Mouse (Mus musculus) intestine, postnatal 0 days (tissue): Measurements from ENCODE around the gene Bcar1. TPM values are rescaled to one million over a fixed set of nuclear protein-coding genes. Genes with fewer than 3 reads are reported as not detected.

Experiments
- ATAC-seq: fragments of 200-750 bp; cut with Nextera tagmentation; 2 replicates; pipeline ENCODE4 v1.8.0; 2017; ENCODE audit warnings: mild to moderate bottlenecking, moderate TSS enrichment, moderate library complexity
- H3K27ac ChIP-seq: fragments of 300-500 bp; sonication (generic); 2 replicates; pipeline ENCODE4 v1.5.1; 2014; ENCODE audit warnings: mild to moderate bottlenecking, low read depth, low read length, moderate library complexity
- H3K27me3 ChIP-seq: fragments of 300-500 bp; sonication (generic); replicated peaks from 2 replicates; pipeline ENCODE4 v1.6.1; 2014; ENCODE audit warnings: low read length, mixed read lengths; ENCODE audit not compliant: control insufficient read depth, insufficient read depth
- H3K36me3 ChIP-seq: fragments of 300-500 bp; sonication (generic); 2 replicates; pipeline ENCODE4 v1.6.1; 2014; ENCODE audit warnings: mild to moderate bottlenecking, moderate library complexity; ENCODE audit not compliant: control insufficient read depth, insufficient read depth
- H3K4me1 ChIP-seq: fragments of 300-500 bp; sonication (generic); replicated peaks from 2 replicates; pipeline ENCODE4 v1.6.1; 2014; ENCODE audit warnings: antibody characterized with exemption, low read length, mixed read lengths; ENCODE audit not compliant: control insufficient read depth, insufficient read depth
- H3K4me2 ChIP-seq: fragments of 300-500 bp; sonication (generic); replicated peaks from 2 replicates; pipeline ENCODE4 v1.6.1; 2014; ENCODE audit warnings: low read depth, mild to moderate bottlenecking, moderate library complexity
- H3K4me3 ChIP-seq: fragments of 300-500 bp; sonication (generic); 2 replicates; pipeline ENCODE4 v1.5.1; 2014; ENCODE audit warnings: low read depth, low read length
- H3K9ac ChIP-seq: fragments of 300-500 bp; sonication (generic); 2 replicates; pipeline ENCODE4 v1.6.1; 2014; ENCODE audit warnings: mild to moderate bottlenecking, low read depth, low read length
- H3K9me3 ChIP-seq: fragments of 300-500 bp; sonication (generic); 2 replicates; pipeline ENCODE4 v1.6.1; 2016; ENCODE audit warnings: mixed run types; ENCODE audit not compliant: control insufficient read depth
- CTCF ChIP-seq: sonication (generic); IDR thresholded peaks from 2 replicates; pipeline ENCODE4 v1.5.1; 2016; ENCODE audit warnings: low read depth, mild to moderate bottlenecking, control low read depth, antibody characterized with exemption, moderate library complexity
- WGBS: fragments of 180-500 bp; shearing (Covaris S2); extraction: QIAGEN DNeasy Blood & Tissue Kit; methylation state at CpG from one replicate; pipeline ENCODE4 v1.1.7; 2014; 5-methylcytosine and 5-hydroxymethylcytosine counted together
- microRNA-seq: library from miRNA; unstranded; fragments of <30 nt; microRNA quantifications from one replicate; pipeline ENCODE4, GENCODE M21; 2016
- polyA plus RNA-seq: library from polyadenylated mRNA; unstranded; fragments of >200 nt; fragmentation: Nextera tagmentation; extraction: Ambion mirVana; gene quantifications from 2 replicates; pipeline ENCODE4 v1.2.1, GENCODE M21; 2015

Gene Bcar1
- polyA plus RNA-seq, 1 experiment from 2014 or later, result 38.8 TPM

- no peak overlapping the region for H3K27ac ChIP-seq
- no peak overlapping the region for H3K9ac ChIP-seq
- no peak for ATAC-seq
- 90% methylated on average over 7 of the region's 7 CpGs for WGBS
- H3K36me3 ChIP-seq, result no peaks in the 10 kb centered on the region
- H3K4me3 ChIP-seq, result no peak overlapping the region
- H3K9me3 ChIP-seq, result no peaks in the 10 kb centered on the region
- no peak for TF ChIP-seq CTCF
- no peaks in the 10 kb centered on the region for H3K27me3 ChIP-seq
- no peak overlapping the region for H3K4me2 ChIP-seq
- H3K4me1 ChIP-seq, result no peaks in the 10 kb centered on the region
Observed at GRCm38 (mm10) chr8:111678848-111679247, 64.8 kb downstream of the Bcar1 start.

DNA sequence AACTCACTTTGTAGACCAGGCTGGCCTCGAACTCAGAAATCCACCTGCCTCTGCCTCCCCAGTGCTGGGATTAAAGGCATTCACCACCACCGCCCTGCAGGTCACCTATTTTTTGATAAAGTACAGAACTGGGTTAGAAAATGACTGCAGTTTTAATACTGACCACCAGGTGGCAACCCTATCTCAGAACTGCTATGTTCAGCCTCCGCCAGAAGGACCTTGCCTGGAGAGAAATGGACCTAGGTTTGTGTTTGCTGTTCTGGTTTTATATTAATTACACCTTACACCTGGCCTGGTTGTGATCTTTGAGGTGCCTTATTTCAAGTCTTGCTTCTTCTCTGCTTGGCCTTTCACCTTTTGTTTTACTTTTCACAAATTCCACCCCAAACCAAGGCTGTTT is 65.5 kb downstream of the Bcar1 start:
- Histone ChIP-seq H3K27ac (no peak overlapping the region), H3K4me3 (no peak overlapping the region), H3K4me1 (no peaks in the 10 kb centered on the region), H3K27me3 (no peaks in the 10 kb centered on the region), H3K9me3 (no peaks in the 10 kb centered on the region), H3K9ac (no peak overlapping the region), H3K36me3 (no peaks in the 10 kb centered on the region), H3K4me2 (no peak overlapping the region)
- TF ChIP-seq CTCF, result peak; percentile 87
- WGBS, result 20% methylated on average over 3 of the region's 3 CpGs
- ATAC-seq, result no peak; the same call in 1 of the 2 replicates

DNA sequence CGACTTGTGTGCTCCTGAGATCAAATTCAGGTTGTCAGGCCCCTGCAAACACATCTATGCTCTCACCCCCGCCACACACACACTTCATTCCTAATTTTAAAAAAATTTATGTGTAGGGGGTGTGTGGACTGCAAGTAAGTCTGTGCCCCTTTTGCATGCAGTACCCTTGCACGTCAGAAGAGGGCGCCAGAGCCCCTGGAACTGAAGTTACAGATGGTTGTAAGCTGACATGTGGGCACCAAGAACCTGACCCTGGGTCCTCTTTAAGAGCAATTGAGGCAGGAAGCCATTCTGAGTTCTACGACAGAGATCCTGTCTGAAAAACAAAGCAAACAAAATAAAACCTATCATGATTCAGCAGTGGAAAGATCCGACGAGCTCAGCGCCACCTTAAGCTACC is 67.4 kb downstream of the Bcar1 start:
- Histone ChIP-seq H3K4me2 (no peak overlapping the region), H3K9ac (no peak overlapping the region), H3K27me3 (no peaks in the 10 kb centered on the region), H3K27ac (no peak overlapping the region), H3K4me3 (no peak overlapping the region), H3K4me1 (no peaks in the 10 kb centered on the region), H3K36me3 (peaks cover 4% of the 10 kb centered on the region; the same call in 1 of the 2 replicates), H3K9me3 (no peaks in the 10 kb centered on the region)
- 73% methylated on average over 8 of the region's 8 CpGs for WGBS
- no peak for ATAC-seq
- peak; percentile 58 for TF ChIP-seq CTCF

DNA sequence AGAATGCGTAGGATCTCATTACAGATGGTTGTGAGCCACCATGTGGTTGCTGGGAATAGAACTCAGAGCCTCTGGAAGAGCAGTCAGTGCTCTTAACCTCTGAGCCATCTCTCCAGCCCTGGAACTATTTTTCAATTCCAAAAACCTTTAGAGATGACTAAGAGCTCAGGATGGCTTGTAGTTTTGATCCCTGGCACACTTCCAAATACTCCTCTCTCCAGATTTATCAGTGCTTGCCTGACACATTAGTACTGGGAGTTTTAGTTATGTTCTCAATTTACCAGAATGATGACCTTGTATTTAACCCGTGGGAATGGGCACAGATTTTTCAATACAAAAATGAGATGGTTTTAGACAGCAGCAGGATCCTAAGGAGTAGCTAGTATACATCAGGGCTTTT is 76.9 kb downstream of the Bcar1 start:
- WGBS, result 89% methylated on average over 2 of the region's 2 CpGs
- Histone ChIP-seq H3K4me3 (no peak overlapping the region), H3K4me1 (no peaks in the 10 kb centered on the region), H3K9ac (no peak overlapping the region), H3K27me3 (no peaks in the 10 kb centered on the region), H3K4me2 (no peak overlapping the region), H3K9me3 (no peaks in the 10 kb centered on the region), H3K36me3 (peaks cover 37% of the 10 kb centered on the region), H3K27ac (no peak overlapping the region)
- no peak for ATAC-seq
- TF ChIP-seq CTCF, result no peak

DNA sequence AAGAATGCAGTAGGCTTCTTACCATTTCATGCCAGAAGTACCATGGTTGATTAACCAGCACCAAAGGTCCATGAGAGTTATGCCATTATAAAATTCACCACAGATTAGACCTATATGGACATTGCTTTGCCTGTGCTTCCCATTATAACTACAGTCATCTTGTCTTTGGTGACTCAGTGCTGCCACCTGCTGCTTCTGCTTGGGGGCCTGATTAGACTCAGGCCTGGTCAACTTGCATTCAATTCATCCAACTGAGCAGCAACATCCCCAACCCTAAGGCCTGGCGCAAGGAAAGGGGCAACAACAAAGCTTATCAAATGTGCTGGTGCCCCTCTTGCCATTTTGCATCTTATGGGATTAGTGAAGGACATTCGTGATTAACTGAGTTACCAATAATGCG is 81.1 kb downstream of the Bcar1 start:
- Histone ChIP-seq H3K9me3 (no peaks in the 10 kb centered on the region), H3K27ac (no peak overlapping the region), H3K36me3 (peaks cover 15% of the 10 kb centered on the region; the same call in 1 of the 2 replicates), H3K4me3 (no peak overlapping the region), H3K9ac (no peak overlapping the region), H3K4me1 (peaks cover 6% of the 10 kb centered on the region; the same call in 1 of the 2 replicates), H3K4me2 (no peak overlapping the region), H3K27me3 (no peaks in the 10 kb centered on the region)
- TF ChIP-seq CTCF, result peak; percentile 94
- WGBS, result 91% methylated on average over 3 of the region's 3 CpGs
- ATAC-seq, result 0 out of 2 replicates have a peak, but pooled peaks have one; percentile 34

Small RNA genes within 50 kb of the gene (microRNA-seq; reads per million reads assigned to microRNA genes)
- gene Mir7076, result not detected

Other genes starting within 250 kb of the Bcar1 start
- 1.3 and 1.4 TPM in 2 replicates for gene Wdr59, start 221.7 kb downstream of the Bcar1 start, polyA plus RNA-seq
- gene Znrf1, start 207.7 kb downstream of the Bcar1 start, polyA plus RNA-seq, result 11.7 and 13.3 TPM in 2 replicates
- 5.8 and 6.5 TPM in 2 replicates for gene Ldhd, start 113.4 kb downstream of the Bcar1 start, polyA plus RNA-seq
- gene Zfp1, start 100.4 kb downstream of the Bcar1 start, polyA plus RNA-seq, result 6.9 and 7.8 TPM in 2 replicates
- 75.8 and 118 TPM in 2 replicates for gene Ctrb1, start 52.8 kb downstream of the Bcar1 start, polyA plus RNA-seq
- gene Cfdp1, start 110.5 kb upstream of the Bcar1 start, polyA plus RNA-seq, result 87.2 and 89.5 TPM in 2 replicates
- gene Tmem170, start 132.9 kb upstream of the Bcar1 start, polyA plus RNA-seq, result 24.1 and 25.4 TPM in 2 replicates
- 0.44 and 0.54 TPM in 2 replicates for gene Chst5, start 166.6 kb upstream of the Bcar1 start, polyA plus RNA-seq
- gene Tmem231, start 190.1 kb upstream of the Bcar1 start, polyA plus RNA-seq, result 1.8 and 2.2 TPM in 2 replicates
- gene Gabarapl2, start 196.9 kb upstream of the Bcar1 start, polyA plus RNA-seq, result 298 and 308 TPM in 2 replicates
- gene Adat1, start 248.5 kb upstream of the Bcar1 start, polyA plus RNA-seq, result 1.2 and 1.4 TPM in 2 replicates